Mouse (Mus musculus) layer of hippocampus, postnatal 14 days (tissue): ENCODE measurements around the gene Gm10203. TPM values are rescaled to one million over a fixed set of nuclear protein-coding genes. Genes with fewer than 3 reads are reported as not detected.
"Not testable (repeated sequence)": the region's sequence is repeated elsewhere in the genome, so short reads cannot be mapped to it uniquely, and the experiment has no call there.

Experiments used
- DNase-seq, 2 experiments: peaks; one replicate each; pipeline ENCODE4 v3.0.0; 2021 to 2022; ENCODE audit warnings: low spot score in 2 of 2, mixed read lengths in 1 of 2
- total RNA-seq, 2 experiments: library from RNA; stranded (reverse); gene quantifications; 2 replicates each; pipeline ENCODE4 v1.2.3; 2021

Gene Gm10203
- total RNA-seq, 2 experiments from 2014 or later: not detected

DNA sequence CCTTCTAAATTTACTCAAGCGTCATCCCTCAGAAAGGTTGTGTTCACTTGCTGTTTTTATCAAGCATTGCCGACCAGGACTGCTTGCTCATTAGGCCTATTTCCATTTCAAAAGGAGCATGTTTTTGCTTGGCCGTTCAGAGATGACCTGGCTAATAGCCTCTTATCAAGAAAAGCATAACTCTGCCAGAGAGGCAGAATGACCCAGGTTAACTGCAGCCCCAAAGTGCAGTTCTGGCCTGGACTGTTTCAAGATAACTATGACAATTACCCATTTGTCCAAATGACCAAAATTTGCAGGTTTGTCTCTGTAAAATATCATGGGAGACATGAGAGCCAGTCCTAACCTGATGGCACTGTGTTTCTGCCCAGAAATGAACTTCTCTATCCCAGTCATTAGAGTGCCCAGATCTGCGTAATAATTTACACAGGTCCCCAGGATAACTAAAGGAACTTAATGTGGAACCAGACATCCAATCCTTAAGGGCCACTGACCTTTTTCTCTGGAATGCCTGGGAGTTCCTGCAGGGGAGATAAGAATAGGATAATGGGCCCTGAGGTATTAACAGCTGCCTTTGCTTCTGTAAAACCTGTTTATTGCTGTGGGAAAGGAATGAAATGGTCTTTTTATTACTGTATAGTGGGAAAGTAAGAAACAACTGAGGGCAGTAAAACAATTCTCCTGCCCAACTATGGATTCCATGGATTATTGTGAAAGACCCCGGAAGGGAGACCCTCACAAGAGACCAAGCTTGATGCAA, 4.6 kb downstream of the Gm10203 start:
- no peak for DNase-seq

DNA sequence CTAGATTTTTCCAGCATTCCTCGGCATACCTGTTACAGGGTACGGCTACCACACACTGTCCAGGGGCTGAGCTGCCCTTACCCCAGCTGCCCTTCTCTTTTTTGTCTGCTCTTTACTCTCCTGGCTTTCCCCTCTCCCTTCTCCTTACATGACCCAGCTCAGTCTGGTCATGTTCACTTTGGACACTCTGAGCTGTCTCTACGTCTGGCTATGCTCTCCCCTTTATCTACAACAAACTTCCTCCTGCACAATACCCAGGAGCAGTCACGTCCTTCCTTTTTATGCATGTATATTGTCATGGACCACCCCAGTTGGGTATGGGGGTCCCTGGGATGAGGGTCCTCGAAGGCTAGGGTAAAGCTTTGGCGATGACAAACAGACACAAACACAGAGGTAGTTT, 5.7 kb downstream of the Gm10203 start:
- no peak for DNase-seq

DNA sequence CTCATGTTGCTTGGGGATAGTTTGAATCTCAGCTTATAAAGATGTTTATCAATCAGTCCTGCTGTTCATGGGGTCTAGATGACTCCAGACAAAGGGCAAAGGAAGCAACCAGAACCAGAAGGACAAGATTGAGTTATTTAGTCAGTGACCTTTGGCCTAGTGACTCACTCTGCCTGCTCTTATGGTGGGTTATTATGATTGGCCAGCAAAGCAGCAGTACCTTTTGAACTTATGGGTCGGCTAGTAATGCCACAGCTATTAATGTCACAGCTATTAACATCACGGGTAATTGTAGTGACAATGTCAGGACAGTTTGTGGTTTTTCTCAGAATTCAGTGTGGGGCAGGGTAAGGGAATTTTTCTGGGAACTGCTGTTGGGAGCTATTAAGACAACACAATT, 8.0 kb downstream of the Gm10203 start:
- DNase-seq: no peak

- DNase-seq: no peak
Measured at GRCm38 (mm10) chr6:149139011-149139410, 9.0 kb downstream of the Gm10203 start.

GRCm38 (mm10) chr6:149139471-149139870, 9.5 kb downstream of the Gm10203 start, which contains the start of gene Etfbkmt:
Etfbkmt (plus strand) TSS chr6:149139849.
- no peak for DNase-seq

DNA sequence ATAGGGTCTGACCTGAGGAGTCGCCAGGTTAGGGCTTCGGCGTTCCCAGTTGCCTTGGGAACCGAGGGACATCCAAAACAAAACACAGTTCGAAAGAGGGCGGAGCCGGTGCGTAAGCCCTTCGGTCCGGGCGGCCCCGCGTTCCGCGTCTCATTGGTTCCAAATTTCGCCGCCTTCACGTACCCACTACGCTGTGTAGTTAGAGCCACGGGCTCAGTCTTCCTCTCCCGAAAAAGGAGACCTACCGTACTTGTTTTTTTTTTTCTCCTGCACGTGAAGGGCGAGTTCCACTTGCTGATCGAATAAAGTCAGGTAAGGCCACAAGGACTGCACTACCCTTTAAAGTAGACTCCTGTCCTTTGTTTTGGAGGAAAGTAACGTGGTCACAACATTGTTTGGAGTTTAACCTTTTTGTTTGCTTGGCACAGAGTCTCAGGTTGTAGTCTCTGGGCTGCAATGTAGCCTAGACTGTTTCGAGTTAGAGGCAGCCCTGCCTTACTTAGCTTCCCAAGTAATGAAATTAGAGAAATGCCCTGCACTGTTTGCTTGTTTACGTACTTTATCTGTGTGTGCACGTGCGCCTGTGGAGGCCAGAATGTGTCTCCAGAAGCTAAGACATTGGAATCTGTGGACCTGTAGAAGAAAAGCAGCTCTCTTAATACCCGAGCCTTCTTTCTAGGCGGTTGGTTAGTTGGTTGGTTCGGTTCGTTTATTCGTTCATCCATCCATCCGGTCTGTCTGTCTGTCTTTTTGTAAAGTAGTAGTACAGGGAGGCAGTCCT, 11.6 kb downstream of the Gm10203 start:
- peak; percentile 65 to 73 for DNase-seq

- no peak for DNase-seq
Measured at GRCm38 (mm10) chr6:149145143-149145542, 15.2 kb downstream of the Gm10203 start.

DNA sequence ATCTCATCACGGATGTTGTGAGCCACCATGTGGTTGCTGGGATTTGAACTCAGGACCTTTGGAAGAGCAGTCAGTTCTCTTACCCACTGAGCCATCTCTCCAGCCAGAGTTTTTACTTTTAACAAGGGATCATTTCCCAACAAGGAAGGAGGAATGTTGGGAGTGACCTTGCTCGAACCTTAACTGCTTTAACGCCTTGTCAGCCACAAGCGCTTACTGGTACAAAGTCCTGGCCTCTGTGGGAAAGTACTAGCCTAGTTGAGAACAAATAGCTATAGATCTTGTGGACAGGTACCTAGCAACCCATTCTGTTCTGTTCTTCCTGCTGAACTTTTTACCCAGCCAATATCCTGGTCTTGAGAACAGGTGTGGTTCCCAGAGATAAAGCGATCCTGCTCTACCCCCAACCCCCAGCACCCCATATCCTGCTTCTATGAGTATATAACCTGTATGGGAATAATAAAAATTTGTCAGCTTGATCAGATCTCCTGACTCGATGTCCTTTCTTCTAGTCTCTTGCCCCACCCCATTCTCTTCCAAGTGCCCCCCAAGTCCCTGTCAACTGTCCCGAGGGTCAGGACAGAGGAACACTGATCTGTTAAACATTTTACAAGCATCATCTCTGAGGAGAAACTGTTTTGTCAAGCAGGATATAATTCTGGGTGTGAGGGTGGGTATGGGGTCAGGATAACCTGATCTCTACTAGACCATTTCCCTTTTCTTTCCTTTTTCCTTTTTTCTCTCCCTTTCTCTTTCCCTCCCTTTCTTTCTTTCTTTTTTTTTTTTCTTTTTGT, 18.7 kb downstream of the Gm10203 start:
- no peak for DNase-seq

GRCm38 (mm10) chr6:149152119-149152518, 22.1 kb downstream of the Gm10203 start:
- DNase-seq: no peak

DNA sequence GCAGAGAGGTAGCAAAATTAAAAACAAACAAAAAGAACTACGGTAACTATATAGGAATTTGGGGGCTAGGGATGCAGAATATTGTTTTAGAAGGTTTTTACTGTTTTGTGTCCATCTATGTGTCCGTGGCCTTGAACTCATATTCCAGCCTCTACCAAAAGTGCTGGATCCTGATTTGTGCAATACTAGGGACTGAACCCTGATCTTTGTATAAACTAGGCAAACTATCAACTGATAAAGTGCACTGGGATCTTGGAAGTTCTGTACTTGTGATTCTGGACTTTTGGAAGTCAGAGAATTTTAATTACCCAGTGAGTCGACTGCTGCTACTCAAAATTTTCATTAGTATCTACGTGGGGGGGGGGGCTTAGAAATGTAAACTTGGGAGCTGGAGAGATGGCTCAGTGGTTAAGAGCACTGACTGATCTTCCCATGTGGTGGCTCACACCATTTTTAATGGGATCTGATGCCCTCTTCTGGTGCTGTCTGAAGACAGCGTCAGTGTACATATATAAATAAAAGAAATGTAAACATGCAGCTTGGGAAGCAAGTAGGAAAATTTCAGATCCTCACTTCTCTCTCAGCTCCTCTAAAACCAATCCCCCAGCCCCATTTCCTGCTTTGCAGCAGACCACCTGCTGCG, 23.6 kb downstream of the Gm10203 start:
- no peak for DNase-seq

DNA sequence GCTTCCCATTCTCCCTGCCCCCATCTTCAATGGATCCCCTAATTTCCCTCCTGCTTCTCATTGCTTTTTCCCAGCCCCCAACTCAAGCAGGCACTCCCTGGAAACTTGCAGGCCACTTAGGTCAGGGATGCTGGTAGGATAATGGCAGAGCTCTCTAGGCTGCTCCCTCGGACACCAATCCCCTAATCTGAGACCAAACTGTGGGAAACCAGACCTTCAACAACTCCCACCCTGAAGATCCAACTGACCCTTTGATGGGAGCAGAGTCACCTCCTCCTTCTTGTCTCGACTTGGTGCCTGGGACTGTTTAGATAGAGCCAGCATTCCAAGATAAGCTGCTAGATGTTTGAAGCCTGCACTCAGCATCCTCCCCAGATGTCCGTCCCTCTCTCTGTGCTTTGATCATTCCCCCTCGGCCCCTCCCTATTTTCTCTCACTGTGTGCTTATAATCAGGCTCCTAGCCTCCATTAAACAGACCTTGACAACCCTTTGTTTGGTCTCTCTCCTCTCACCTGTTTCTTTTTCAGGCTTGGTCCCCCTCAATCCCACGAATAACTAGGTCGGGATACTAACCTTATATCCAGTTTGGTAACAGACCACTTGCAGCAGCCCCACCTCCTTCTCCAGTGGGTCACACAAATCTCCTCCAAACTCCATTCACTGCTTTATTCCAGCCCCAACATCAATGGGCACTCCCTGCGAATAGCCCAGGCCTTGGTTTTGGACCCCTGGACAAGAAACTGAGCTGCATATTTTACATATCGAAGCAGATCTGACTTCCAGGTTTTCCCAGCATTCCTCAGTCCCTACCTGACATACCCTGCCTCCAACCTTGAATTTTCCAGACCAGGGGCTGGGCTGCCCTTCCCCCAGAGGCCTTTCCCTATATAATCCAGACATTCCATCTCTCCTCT, 24.4 kb downstream of the Gm10203 start:
- no peak for DNase-seq

DNA sequence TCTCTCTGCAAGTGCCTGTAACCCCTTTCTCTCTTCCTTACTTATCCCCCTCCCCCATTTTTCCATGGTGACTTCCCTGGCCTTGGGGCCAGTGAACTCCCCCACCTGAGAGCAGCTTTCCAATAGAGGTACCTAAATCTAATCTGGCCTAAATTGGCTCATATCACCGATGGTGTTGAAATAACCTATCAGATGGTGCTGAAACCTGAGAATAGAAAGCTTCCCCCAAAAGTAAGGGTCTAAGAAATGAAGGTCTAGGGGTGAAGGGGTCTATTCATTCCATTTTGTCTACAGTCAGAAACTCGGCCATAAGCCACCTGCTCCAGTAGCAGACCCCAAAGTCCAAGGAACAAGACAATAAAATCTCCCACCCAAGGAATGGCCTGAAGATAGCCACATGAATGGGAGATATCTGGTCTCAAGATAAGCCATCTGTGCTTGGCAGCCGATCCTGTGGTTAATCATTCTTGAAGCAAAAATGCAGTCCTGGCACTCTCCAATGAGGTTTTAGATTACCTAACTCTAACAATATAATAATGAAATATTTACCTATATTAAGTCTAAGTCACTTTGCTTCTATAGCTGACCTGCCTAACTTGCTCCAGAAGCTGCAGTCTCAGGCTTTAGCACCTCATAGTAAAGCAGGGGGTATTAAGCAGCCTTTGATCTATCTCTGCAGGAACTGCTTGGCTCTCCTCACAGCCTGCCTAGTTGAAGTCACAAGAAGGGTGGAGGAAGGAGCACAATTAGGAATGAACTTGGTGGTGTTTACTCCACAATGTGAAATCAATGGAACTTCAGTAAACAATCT, 25.3 kb downstream of the Gm10203 start:
- DNase-seq: no peak

DNA sequence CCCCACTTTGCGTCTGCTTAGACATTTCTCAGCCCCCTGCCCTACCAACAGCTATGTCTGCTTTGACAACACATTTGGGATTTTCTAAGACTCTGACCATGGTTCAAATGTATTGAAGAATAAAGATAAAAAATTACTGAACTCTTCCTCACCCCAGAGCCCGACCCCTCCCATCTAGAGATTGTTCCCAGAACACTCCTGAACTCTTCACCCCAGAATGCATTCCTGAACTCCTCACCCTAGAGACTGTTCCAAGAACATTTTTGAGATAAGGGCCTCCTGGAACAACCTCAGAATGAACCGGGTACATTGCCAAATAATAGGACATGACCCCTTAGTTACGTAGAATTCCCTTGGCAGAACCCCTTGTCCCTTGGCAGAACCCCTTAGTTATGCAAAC, 37.1 kb downstream of the Gm10203 start:
- not testable (repeated sequence) for DNase-seq

GRCm38 (mm10) chr6:149167672-149168071, 37.7 kb downstream of the Gm10203 start:
- no peak for DNase-seq

DNA sequence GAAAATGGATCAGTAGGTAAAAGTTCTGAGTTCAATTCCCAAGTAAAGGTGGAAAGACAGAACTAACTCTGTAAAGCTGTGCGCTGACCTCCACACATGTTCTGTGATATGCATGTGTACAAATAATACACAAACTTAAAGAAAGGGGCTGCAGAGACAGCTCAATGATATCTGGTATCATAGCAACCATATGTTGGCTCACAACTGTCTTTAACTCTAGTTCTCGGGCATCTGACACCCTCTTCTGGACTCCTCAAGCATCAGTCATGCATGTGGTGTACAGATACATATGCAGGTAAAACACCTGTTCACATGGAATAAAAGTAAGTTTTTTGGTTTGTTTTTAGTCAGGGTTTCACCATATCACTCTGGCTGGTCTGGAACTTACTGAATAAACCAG, 38.5 kb downstream of the Gm10203 start:
- no peak for DNase-seq

DNA sequence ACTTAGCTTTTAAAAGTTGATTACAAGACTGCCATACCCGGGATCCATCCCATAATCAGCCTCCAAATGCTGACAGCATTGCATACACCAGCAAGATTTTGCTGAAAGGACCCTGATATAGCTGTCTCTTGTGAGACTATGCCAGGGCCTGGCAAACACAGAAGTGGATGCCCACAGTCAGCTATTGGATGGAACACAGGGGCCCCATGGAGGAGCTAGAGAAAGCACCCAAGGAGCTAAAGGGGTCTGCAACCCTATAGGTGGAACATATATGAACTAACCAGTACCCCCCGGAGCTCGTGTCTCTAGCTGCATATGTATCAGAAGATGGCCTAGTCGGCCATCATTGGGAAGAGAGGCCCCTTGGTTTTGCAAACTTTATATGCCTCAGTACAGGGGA, 40.0 kb downstream of the Gm10203 start:
- not testable (repeated sequence) for DNase-seq

DNA sequence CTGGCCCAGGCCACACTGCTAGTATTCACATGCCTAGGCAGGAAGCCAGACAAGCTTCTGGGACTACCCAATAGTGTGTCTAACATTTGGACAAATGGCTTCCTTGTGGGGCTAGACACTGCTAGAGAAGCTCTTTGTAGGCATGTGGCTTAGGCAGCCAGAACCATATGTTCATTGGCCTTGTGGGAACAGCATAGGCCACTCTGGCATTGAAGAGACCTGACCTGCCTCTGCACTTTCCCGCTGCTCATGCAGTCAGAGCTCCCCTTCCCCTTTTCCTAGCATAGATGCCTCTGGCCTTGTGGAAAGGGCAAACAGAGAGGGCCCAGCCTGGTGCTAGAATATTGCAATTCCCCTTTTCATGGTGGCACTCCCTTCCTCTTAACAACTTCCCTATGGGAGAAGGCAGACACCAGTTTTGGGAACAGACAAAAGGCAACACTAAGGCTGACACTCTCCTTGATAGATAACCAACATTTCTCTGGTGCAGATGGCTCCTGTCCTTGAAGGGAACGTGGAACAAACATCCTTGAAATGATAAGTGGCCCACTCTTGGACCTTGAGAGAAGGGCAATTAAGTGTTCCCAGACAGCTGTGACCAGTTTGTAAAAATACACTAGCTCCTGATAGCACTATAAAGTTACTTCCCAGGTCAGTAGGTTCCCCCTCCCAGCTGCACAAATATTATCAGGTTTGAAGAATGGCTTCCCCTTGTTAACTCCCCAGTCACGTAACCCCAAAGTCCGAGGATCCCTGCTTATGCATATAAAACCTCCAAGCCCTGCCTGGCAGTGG, 44.1 kb downstream of the Gm10203 start:
- DNase-seq: no peak

DNA sequence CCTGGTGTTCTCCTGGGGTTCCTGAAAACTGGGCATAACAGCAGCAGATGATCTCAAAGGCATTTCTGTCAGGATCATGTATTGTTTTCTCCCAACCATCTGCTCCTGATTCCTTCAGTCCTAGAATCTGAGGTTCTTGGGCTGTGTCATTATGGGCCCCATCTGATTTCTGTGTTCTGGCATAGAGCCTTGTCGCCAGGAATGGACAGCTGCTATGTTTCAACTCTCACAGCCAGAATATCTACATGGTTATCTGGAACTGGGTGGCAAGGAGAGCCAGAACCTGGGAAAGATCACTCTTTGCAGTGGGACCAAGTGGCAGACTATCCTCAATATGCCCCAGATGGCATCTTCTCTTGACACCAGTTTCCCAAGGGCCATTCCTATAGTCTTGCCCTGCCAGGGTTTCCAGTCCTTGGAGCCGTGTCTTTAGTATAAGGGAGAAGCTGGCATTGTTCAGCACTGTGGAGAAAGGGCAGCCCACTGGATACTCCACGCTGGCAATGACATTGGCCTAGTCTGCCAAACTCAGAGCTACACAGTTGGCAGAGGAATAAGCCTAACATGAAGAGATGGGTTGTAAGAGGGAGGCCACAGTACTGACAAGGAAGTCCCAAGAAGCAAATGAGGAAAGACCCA, 45.1 kb downstream of the Gm10203 start:
- peak in 1 of 2 experiments; percentile 5 for DNase-seq
